Mouse (Mus musculus): ENCODE results near the gene Cfap99. TPM values are rescaled to one million over a fixed set of nuclear protein-coding genes. Genes with fewer than 3 reads are reported as not detected.

Cfap99 gene
- polyA plus RNA-seq, 1 experiment from 2014 or later, result 0.08 TPM

DNA sequence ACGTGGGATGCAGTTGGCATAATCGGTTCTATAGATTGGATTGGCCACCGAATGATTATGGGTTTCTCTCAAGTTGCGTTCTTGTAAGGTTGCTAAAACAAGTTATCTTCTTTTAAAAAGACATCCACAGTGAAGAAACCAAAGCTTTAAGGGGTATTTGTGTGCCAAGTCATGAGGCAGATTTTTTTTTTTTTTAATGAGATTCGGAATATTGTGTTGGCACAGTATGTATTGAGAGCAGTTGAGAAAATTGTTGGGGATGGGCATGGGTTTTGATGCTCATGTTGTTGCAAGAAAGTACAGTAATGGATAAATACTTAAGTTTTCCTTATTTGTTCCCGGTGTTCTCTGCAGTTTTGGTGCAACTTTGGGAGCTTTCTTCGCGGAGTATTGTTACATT, 82.4 kb downstream of the Cfap99 start:
- 22% methylated on average over 8 of the region's 8 CpGs for WGBS

DNA sequence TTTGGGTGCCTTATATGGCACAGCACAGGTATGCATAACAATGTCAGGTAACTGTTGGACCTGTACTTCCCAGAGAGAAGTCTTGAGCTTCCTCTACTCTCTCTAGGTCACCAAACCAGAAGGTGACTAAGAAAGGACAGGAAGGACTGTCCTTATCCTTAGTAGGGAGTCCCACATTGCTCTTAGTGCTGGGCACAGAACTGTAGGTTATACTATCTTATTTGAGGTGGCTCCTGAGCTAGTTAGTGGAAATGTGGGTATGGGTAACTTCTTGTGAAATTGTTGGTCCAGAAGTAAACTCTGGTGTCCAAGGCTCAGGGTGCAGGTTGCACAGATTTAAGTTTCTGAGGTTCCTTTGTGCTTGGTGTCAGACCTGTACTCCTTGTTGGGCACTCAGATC, 83.7 kb downstream of the Cfap99 start:
- peaks cover 19% of the 10 kb centered on the region for H3K4me1 ChIP-seq (replicated peaks)

More for the DNA sequence above, 82.4 kb downstream of the Cfap99 start:
- Histone ChIP-seq H3K4me2 (peak overlapping the region; percentile 69), H3K36me3 (no peaks in the 10 kb centered on the region), H3K27me3 (no peaks in the 10 kb centered on the region), H3K9ac (peak overlapping the region; percentile 94), H3K4me3 (peak overlapping the region; percentile 94), H3K27ac (0 out of 2 replicates have a peak overlapping the region, but pooled peaks have one; percentile 77), H3K4me1 (replicated peaks) (peaks cover 19% of the 10 kb centered on the region), H3K9me3 (replicated peaks) (no peaks in the 10 kb centered on the region)
- no peak for ATAC-seq (replicated peaks; ENCODE audit: insufficient number of reproducible peaks, insufficient read depth, low FRiP score, low read depth)

GRCm38 (mm10) chr5:34372541-34372940, 84.1 kb downstream of the Cfap99 start:
- no peak overlapping the region for H3K4me3 ChIP-seq
- H3K9me3 ChIP-seq (replicated peaks), result no peaks in the 10 kb centered on the region
- no peak overlapping the region for H3K27ac ChIP-seq
- no peak overlapping the region for H3K9ac ChIP-seq
- no peaks in the 10 kb centered on the region for H3K36me3 ChIP-seq
- H3K27me3 ChIP-seq, result no peaks in the 10 kb centered on the region
- H3K4me2 ChIP-seq, result no peak overlapping the region
- peaks cover 19% of the 10 kb centered on the region for H3K4me1 ChIP-seq (replicated peaks)
- ATAC-seq (replicated peaks; ENCODE audit: insufficient number of reproducible peaks, insufficient read depth, low FRiP score, low read depth), result no peak

More for the DNA sequence above, 83.7 kb downstream of the Cfap99 start:
- Histone ChIP-seq H3K27ac (no peak overlapping the region), H3K36me3 (no peaks in the 10 kb centered on the region), H3K9ac (no peak overlapping the region), H3K4me2 (no peak overlapping the region), H3K9me3 (replicated peaks) (no peaks in the 10 kb centered on the region), H3K4me3 (no peak overlapping the region), H3K27me3 (no peaks in the 10 kb centered on the region)
- ATAC-seq (replicated peaks; ENCODE audit: insufficient number of reproducible peaks, insufficient read depth, low FRiP score, low read depth), result no peak

Other genes starting within 250 kb of the Cfap99 start
- 0.45 and 0.52 TPM in 2 replicates for gene Poln, start 119.2 kb upstream of the Cfap99 start, polyA plus RNA-seq (2015; fragmentation: Nextera tagmentation; extraction: Ambion mirVana)
- gene Haus3, start 119.1 kb upstream of the Cfap99 start, polyA plus RNA-seq (2015; fragmentation: Nextera tagmentation; extraction: Ambion mirVana), result 21.2 and 22.1 TPM in 2 replicates
- gene Mxd4, start 100.9 kb upstream of the Cfap99 start, polyA plus RNA-seq (2015; fragmentation: Nextera tagmentation; extraction: Ambion mirVana), result 22.3 and 28.6 TPM in 2 replicates
- 0.23 and 0.89 TPM in 2 replicates for gene Zfyve28, start 151 bp upstream of the Cfap99 start, polyA plus RNA-seq (2015; fragmentation: Nextera tagmentation; extraction: Ambion mirVana)
- gene Rnf4, start 47.7 kb downstream of the Cfap99 start, polyA plus RNA-seq (2015; fragmentation: Nextera tagmentation; extraction: Ambion mirVana), result 88.5 and 112 TPM in 2 replicates
- 7.7 and 8.5 TPM in 2 replicates for gene Fam193a, start 81.3 kb downstream of the Cfap99 start, polyA plus RNA-seq (2015; fragmentation: Nextera tagmentation; extraction: Ambion mirVana)
- 15.6 and 21.2 TPM in 2 replicates for gene Tnip2, start 225.4 kb downstream of the Cfap99 start, polyA plus RNA-seq (2015; fragmentation: Nextera tagmentation; extraction: Ambion mirVana)
- 3.8 and 6.4 TPM in 2 replicates for gene Sh3bp2, start 237.2 kb downstream of the Cfap99 start, polyA plus RNA-seq (2015; fragmentation: Nextera tagmentation; extraction: Ambion mirVana)

All from heart, embryonic 15.5 days (tissue).